Mouse (Mus musculus) hindlimb bud, embryonic 11.5 days (tissue): ENCODE results near the gene Mei1.

Experiments
- DNase-seq: peaks from one replicate; pipeline ENCODE4 v3.0.0-alpha.2; 2012; ENCODE audit warnings: low read depth, low spot score; ENCODE audit errors: extremely low spot score

Mei1 gene

GRCm38 (mm10) chr15:82148510-82148911 lies 78.7 kb downstream of the Mei1 start:
- no peak for DNase-seq

- DNase-seq: no peak
These were observed 80.2 kb downstream of the Mei1 start for GRCm38 (mm10) chr15:82150042-82150441.

GRCm38 (mm10) chr15:82151176-82151575 lies 81.4 kb downstream of the Mei1 start:
- no peak for DNase-seq

- no peak for DNase-seq
These were observed 82.2 kb downstream of the Mei1 start for GRCm38 (mm10) chr15:82152022-82152421.

GRCm38 (mm10) chr15:82152435-82152834 lies 82.6 kb downstream of the Mei1 start:
- DNase-seq: no peak

GRCm38 (mm10) chr15:82156298-82156697 lies 86.5 kb downstream of the Mei1 start:
- no peak for DNase-seq

GRCm38 (mm10) chr15:82156902-82157301 lies 87.1 kb downstream of the Mei1 start:
- no peak for DNase-seq

- no peak for DNase-seq
These were observed 88.6 kb downstream of the Mei1 start for GRCm38 (mm10) chr15:82158243-82159035.

- no peak for DNase-seq
These were observed 89.7 kb downstream of the Mei1 start for GRCm38 (mm10) chr15:82159471-82159870.

- DNase-seq: no peak
These were observed 91.2 kb downstream of the Mei1 start for GRCm38 (mm10) chr15:82160731-82161640.

- no peak for DNase-seq
These were observed 92.3 kb downstream of the Mei1 start for GRCm38 (mm10) chr15:82161965-82162600.

GRCm38 (mm10) chr15:82163356-82164060 lies 93.7 kb downstream of the Mei1 start:
- DNase-seq: no peak

GRCm38 (mm10) chr15:82164061-82164399 lies 94.2 kb downstream of the Mei1 start:
- DNase-seq: no peak

GRCm38 (mm10) chr15:82164496-82164895 lies 94.7 kb downstream of the Mei1 start:
- no peak for DNase-seq

GRCm38 (mm10) chr15:82165332-82166239 lies 95.8 kb downstream of the Mei1 start:
- peak; percentile 56 for DNase-seq

GRCm38 (mm10) chr15:82166240-82167100 lies 96.7 kb downstream of the Mei1 start:
- no peak for DNase-seq

GRCm38 (mm10) chr15:82167201-82168168 lies 97.7 kb downstream of the Mei1 start:
- DNase-seq: no peak

- no peak for DNase-seq
These were observed 99.9 kb downstream of the Mei1 start for GRCm38 (mm10) chr15:82169671-82170070.
